ENCODE assay signal across 20 mouse cellular contexts in genomic region chr2:25115442-25115841, GRCm38 (mm10). TPM values are rescaled to one million over a fixed set of nuclear protein-coding genes. Genes with fewer than 3 reads are reported as not detected.
DNase-seq lines count a peak whose midpoint lies in the region; ATAC-seq and TF ChIP-seq lines count a peak whose summit lies in the region.
"Had no signal": no experiment of that assay in that cellular context is flagged by ENCODE, and none has a peak within 500 bp of the region (broad histone marks: within the 10 kb centered on the region; RNA-seq: fewer than 3 reads in every experiment).

No protein-coding gene starts in this region.

- H3K27ac ChIP-seq in limb, embryonic 15.5 days: no peak overlapping the region
- no peak overlapping the region for H3K27ac ChIP-seq in limb, embryonic 10.5 days
- peak overlapping the region; percentile 72 for H3K27ac ChIP-seq in liver, embryonic 15.5 days (replicated peaks)
- no peak overlapping the region for H3K27ac ChIP-seq in cerebellum, adult 2 months (ENCODE audit: insufficient read depth, low read length)
- H3K27ac ChIP-seq in kidney, adult 2 months (ENCODE audit: insufficient read depth, low read depth, low read length): no peak overlapping the region
- H3K27ac ChIP-seq: forebrain, embryonic 12.5 days; heart, embryonic 13.5 days; hindbrain, embryonic 12.5 days; macrophage had no signal

- H3K4me3 ChIP-seq in limb, embryonic 15.5 days: no peak overlapping the region
- H3K4me3 ChIP-seq in limb, embryonic 10.5 days: no peak overlapping the region
- no peak overlapping the region for H3K4me3 ChIP-seq in liver, embryonic 15.5 days (replicated peaks)
- H3K4me3 ChIP-seq in cerebellum, adult 2 months (replicated peaks; ENCODE audit: insufficient read depth, low read depth, low read length): no peak overlapping the region
- no peak overlapping the region for H3K4me3 ChIP-seq in kidney, adult 2 months (ENCODE audit: insufficient read depth, low read depth, low read length)
- H3K4me3 ChIP-seq: forebrain, embryonic 12.5 days; heart, embryonic 13.5 days; hindbrain, embryonic 12.5 days had no signal

- WGBS in limb, embryonic 15.5 days: 49% methylated on average over 2 of the region's 2 CpGs
- 69% methylated on average over 2 of the region's 2 CpGs for WGBS in limb, embryonic 10.5 days
- WGBS in liver, embryonic 15.5 days (ENCODE audit: insufficient replicate concordance): 17% methylated on average over 2 of the region's 2 CpGs
- whole genome bisulfite sequencing in cerebellum, adult 2 months: 74% methylated on average over 2 of the region's 2 CpGs
- 67% methylated on average over 2 of the region's 2 CpGs for WGBS in kidney, adult 2 months

- no peak overlapping the region for H3K9ac ChIP-seq in limb, embryonic 15.5 days
- 0 out of 2 replicates have a peak overlapping the region, but pooled peaks have one; percentile 23 for H3K9ac ChIP-seq in liver, embryonic 15.5 days
- H3K9ac ChIP-seq: forebrain, embryonic 12.5 days; heart, embryonic 13.5 days; hindbrain, embryonic 12.5 days had no signal

- TF ChIP-seq POLR2A in cerebellum, adult 2 months (IDR thresholded peaks at IDR 0.05; ENCODE audit: borderline replicate concordance, insufficient read depth, low read length): no peak
- TF ChIP-seq POLR2A in kidney, adult 2 months (IDR thresholded peaks at IDR 0.05; ENCODE audit: low read depth, low read length): no peak

- no peak for TF ChIP-seq CTCF in cerebellum, adult 2 months (IDR thresholded peaks at IDR 0.05; ENCODE audit: borderline replicate concordance, insufficient read depth, low read depth, low read length)
- TF ChIP-seq CTCF in kidney, adult 2 months (conservative IDR thresholded peaks at IDR 0.05; ENCODE audit: insufficient read depth, insufficient read length, low read depth, low read length): no peak

- DNase-seq in limb, embryonic 10.5 days (ENCODE audit: low spot score): no peak
- peak; percentile 68 for DNase-seq in c-Kit-positive CD71-positive TER-119-negative erythroid progenitor cells, embryonic 14.5 days (ENCODE audit: low read depth)
- DNase-seq in retina, postnatal 1 day: peak; percentile 63
- no peak for DNase-seq in cerebellum, adult 2 months
- DNase-seq in kidney, adult 2 months: no peak
- no peak for DNase-seq in adrenal gland, adult 2 months
- DNase-seq: adrenal gland, adult 8-10 months; kidney, adult 8-10 months; lung, adult 18-20 months had no signal

- H3K36me3 ChIP-seq in limb, embryonic 15.5 days: no peaks in the 10 kb centered on the region
- no peaks in the 10 kb centered on the region for H3K36me3 ChIP-seq in limb, embryonic 10.5 days
- no peaks in the 10 kb centered on the region for H3K36me3 ChIP-seq in liver, embryonic 15.5 days (replicated peaks)
- H3K36me3 ChIP-seq in kidney, adult 2 months (ENCODE audit: control insufficient read depth, insufficient read depth, low read length): no peaks in the 10 kb centered on the region
- H3K36me3 ChIP-seq: forebrain, embryonic 12.5 days; heart, embryonic 13.5 days; hindbrain, embryonic 12.5 days had no signal

- no peaks in the 10 kb centered on the region for H3K9me3 ChIP-seq in limb, embryonic 15.5 days
- H3K9me3 ChIP-seq in limb, embryonic 10.5 days (replicated peaks): no peaks in the 10 kb centered on the region
- H3K9me3 ChIP-seq in liver, embryonic 15.5 days (replicated peaks): no peaks in the 10 kb centered on the region
- H3K9me3 ChIP-seq: forebrain, embryonic 12.5 days; heart, embryonic 13.5 days; hindbrain, embryonic 12.5 days had no signal

- no peaks in the 10 kb centered on the region for H3K27me3 ChIP-seq in limb, embryonic 15.5 days
- H3K27me3 ChIP-seq in limb, embryonic 10.5 days (ENCODE audit: low read depth, poor library complexity, severe bottlenecking): no peaks in the 10 kb centered on the region
- no peaks in the 10 kb centered on the region for H3K27me3 ChIP-seq in liver, embryonic 15.5 days
- H3K27me3 ChIP-seq in cerebellum, adult 2 months (ENCODE audit: control insufficient read depth, insufficient read depth, low read length): no peaks in the 10 kb centered on the region
- no peaks in the 10 kb centered on the region for H3K27me3 ChIP-seq in kidney, adult 2 months (replicated peaks; ENCODE audit: control insufficient read depth, insufficient read depth, low read length)
- H3K27me3 ChIP-seq: forebrain, embryonic 12.5 days; heart, embryonic 13.5 days; hindbrain, embryonic 12.5 days had no signal

- no peak overlapping the region for H3K4me2 ChIP-seq in limb, embryonic 15.5 days
- H3K4me2 ChIP-seq in liver, embryonic 15.5 days: peak overlapping the region; percentile 41
- H3K4me2 ChIP-seq: forebrain, embryonic 12.5 days; heart, embryonic 13.5 days; hindbrain, embryonic 12.5 days had no signal

- 0 out of 2 replicates have a peak, but pooled peaks have one; percentile 55 for ATAC-seq in limb, embryonic 15.5 days (ENCODE audit: insufficient number of reproducible peaks, low FRiP score, low TSS enrichment, low read depth)
- ATAC-seq in liver, embryonic 15.5 days (ENCODE audit: insufficient read depth): peak; percentile 79
- ATAC-seq: CD4-positive, CD25-positive, alpha-beta regulatory T cell, adult 4 months had no signal

- H3K4me1 ChIP-seq in limb, embryonic 15.5 days: no peaks in the 10 kb centered on the region
- peaks cover 11% of the 10 kb centered on the region for H3K4me1 ChIP-seq in limb, embryonic 10.5 days
- H3K4me1 ChIP-seq in liver, embryonic 15.5 days (replicated peaks): peaks cover 41% of the 10 kb centered on the region
- no peaks in the 10 kb centered on the region for H3K4me1 ChIP-seq in cerebellum, adult 2 months (ENCODE audit: control insufficient read depth, insufficient read depth, low read length)
- H3K4me1 ChIP-seq in kidney, adult 2 months (ENCODE audit: control insufficient read depth, insufficient read depth, low read length): peaks cover 4% of the 10 kb centered on the region; the same call in 1 of the 2 replicates

RNA-seq across cellular contexts. Expression of gene Noxa1, which starts 20.5 kb away (rescaled TPM):
- 0.18 TPM in 1 of 2 replicates, not detected in the other for polyA plus RNA-seq in limb, embryonic 15.5 days (2015; fragmentation: Nextera tagmentation; extraction: Ambion mirVana)
- polyA plus RNA-seq in limb, embryonic 10.5 days (2016; fragmentation: Nextera tagmentation; extraction: Ambion mirVana): 0.15 and 0.28 TPM in 2 replicates
- polyA plus RNA-seq in liver, embryonic 15.5 days (2015; fragmentation: Nextera tagmentation; extraction: Ambion mirVana): 0.94 and 0.98 TPM in 2 replicates
- not detected in 2 replicates for polyA plus RNA-seq in cerebellum, adult 2 months (2012; rRNA removed)
- not detected in 2 replicates for polyA plus RNA-seq in kidney, adult 2 months (2012; rRNA removed)
- not detected for total RNA-seq in adrenal gland, adult 2 months (2021)
- not detected in 2 replicates for polyA plus RNA-seq in adrenal gland, adult 2 months (2012; rRNA removed)
- total RNA-seq: adrenal gland, adult 8-10 months; gastrocnemius, adult 8-10 months; layer of hippocampus, adult 18-20 months; left cerebral cortex, adult 8-10 months had no signal
- polyA plus RNA-seq: cortical plate, adult 2 months; forebrain, embryonic 12.5 days; heart, embryonic 13.5 days; macrophage had no signal

RNA-seq across cellular contexts. Expression of gene Entpd8, which starts 35.3 kb away (rescaled TPM):
- polyA plus RNA-seq in limb, embryonic 15.5 days (2015; fragmentation: Nextera tagmentation; extraction: Ambion mirVana): not detected in 2 replicates
- 0.30 TPM in 1 of 2 replicates, not detected in the other for polyA plus RNA-seq in limb, embryonic 10.5 days (2016; fragmentation: Nextera tagmentation; extraction: Ambion mirVana)
- 5.3 and 6.8 TPM in 2 replicates for polyA plus RNA-seq in liver, embryonic 15.5 days (2015; fragmentation: Nextera tagmentation; extraction: Ambion mirVana)
- polyA plus RNA-seq in cerebellum, adult 2 months (2012; rRNA removed): not detected in 2 replicates
- 23.7 and 29.2 TPM in 2 replicates for polyA plus RNA-seq in kidney, adult 2 months (2012; rRNA removed)
- total RNA-seq in adrenal gland, adult 2 months (2021): under 1 TPM in 1 of 2 experiments, not detected in 1; 0.40 TPM
- polyA plus RNA-seq in adrenal gland, adult 2 months (2012; rRNA removed): 0.08 and 0.11 TPM in 2 replicates
- total RNA-seq: gastrocnemius, adult 8-10 months; layer of hippocampus, adult 18-20 months; left cerebral cortex, adult 8-10 months had no signal
- polyA plus RNA-seq: cortical plate, adult 2 months; forebrain, embryonic 12.5 days; heart, embryonic 13.5 days; hindbrain, embryonic 12.5 days; macrophage had no signal

Comparison
In these comparisons a context has a peak if more than half of its experiments do, and no peak if none do; other contexts are left out.
1. DNase-seq: peak in c-Kit-positive CD71-positive TER-119-negative erythroid progenitor cells, embryonic 14.5 days (single experiment) and retina, postnatal 1 day (single experiment); none in limb, embryonic 10.5 days (single experiment), cerebellum, adult 2 months (0 of 2), kidney, adult 2 months (single experiment) and adrenal gland, adult 2 months (single experiment).